Mouse (Mus musculus) heart, adult 8-10 months (tissue): ENCODE measurements around the gene Odaph. TPM values are rescaled to one million over a fixed set of nuclear protein-coding genes. Genes with fewer than 3 reads are reported as not detected.

Experiments used
- DNase-seq: peaks from one replicate; pipeline ENCODE4 v3.0.0; 2022; ENCODE audit warnings: low spot score
- total RNA-seq, 4 experiments: library from RNA; stranded (reverse); gene quantifications; 2 replicates each; pipeline ENCODE4 v1.2.4; 2022

The Odaph gene
- total RNA-seq, 4 experiments from 2014 or later, result not detected

- DNase-seq, result no peak
Measured at GRCm38 (mm10) chr5:91989261-91989660, 2.0 kb downstream of the Odaph start.

- no peak for DNase-seq
Measured at GRCm38 (mm10) chr5:91991191-91991937, 4.1 kb downstream of the Odaph start.

- no peak for DNase-seq
Measured at GRCm38 (mm10) chr5:91993061-91993460, 5.8 kb downstream of the Odaph start.

GRCm38 (mm10) chr5:91994546-91994945 lies 7.3 kb downstream of the Odaph start:
- DNase-seq, result peak; percentile 3

GRCm38 (mm10) chr5:92000770-92001169 lies 13.5 kb downstream of the Odaph start:
- DNase-seq, result peak; percentile 6

- peak; percentile 9 for DNase-seq
Measured at GRCm38 (mm10) chr5:92003011-92003410, 15.7 kb downstream of the Odaph start.

- DNase-seq, result no peak
Measured at GRCm38 (mm10) chr5:92009827-92010226, 22.6 kb downstream of the Odaph start.

GRCm38 (mm10) chr5:92011756-92012155 lies 24.5 kb downstream of the Odaph start:
- no peak for DNase-seq

- no peak for DNase-seq
Measured at GRCm38 (mm10) chr5:92019960-92020359, 32.7 kb downstream of the Odaph start.

- DNase-seq, result peak; percentile 88
Measured at GRCm38 (mm10) chr5:92042377-92043348, 55.4 kb downstream of the Odaph start.

- no peak for DNase-seq
Measured at GRCm38 (mm10) chr5:92043783-92044182, 56.5 kb downstream of the Odaph start, which contains the start of gene Cdkl2. Cdkl2 (minus strand) TSS chr5:92043883.

Other genes starting within 250 kb of the Odaph start
- 10 to 100 TPM; 30.1 to 35.5 (median 32.2) TPM for gene Rchy1, start 24.4 kb upstream of the Odaph start, total RNA-seq
- gene Cdkl2, start 56.4 kb downstream of the Odaph start, total RNA-seq, result 1 to 10 TPM; 4.2 to 6.9 (median 5.6) TPM
- 10 to 100 TPM; 55.3 to 63.0 (median 57.9) TPM for gene G3bp2, start 96.2 kb downstream of the Odaph start, total RNA-seq
- 10 to 100 TPM; 43.0 to 49.2 (median 46.7) TPM for gene Uso1, start 150.5 kb downstream of the Odaph start, total RNA-seq
- not detected for gene U90926, start 227.9 kb downstream of the Odaph start, total RNA-seq